Mouse (Mus musculus) CH12.LX (cell line): ENCODE results near the gene Golga7b. TPM values are rescaled to one million over a fixed set of nuclear protein-coding genes. Genes with fewer than 3 reads are reported as not detected.

ENCODE experiments used
- DNase-seq: peaks from one replicate; pipeline ENCODE4 v3.0.0-alpha.2; 2013; ENCODE audit errors: extremely low read depth
- H3K27ac ChIP-seq: 2 replicates; pipeline ENCODE4 v1.5.1; 2012; ENCODE audit warnings: low read depth, mild to moderate bottlenecking, control low read depth, moderate library complexity; ENCODE audit not compliant: insufficient read depth
- H3K27me3 ChIP-seq: replicated peaks from 2 replicates; pipeline ENCODE3; 2012; ENCODE audit warnings: inconsistent platforms
- H3K36me3 ChIP-seq, 2 experiments: replicated peaks in 1 of 2; 2 replicates each; pipeline versions ENCODE3 to v1.6.1; 2012; ENCODE audit warnings: inconsistent platforms in 1 of 2, low read length in 1 of 2, mild to moderate bottlenecking in 1 of 2, mixed read lengths in 1 of 2, moderate library complexity in 1 of 2; ENCODE audit not compliant: control insufficient read depth in 1 of 2, insufficient read depth in 1 of 2
- H3K4me1 ChIP-seq, 2 experiments: 2 replicates each; pipeline ENCODE4 v1.6.1; 2012; ENCODE audit warnings: inconsistent platforms in 1 of 2, moderate library complexity in 1 of 2; ENCODE audit not compliant: insufficient read depth in 2 of 2, control insufficient read depth in 1 of 2
- H3K4me2 ChIP-seq: 2 replicates; pipeline ENCODE4 v1.6.1; 2012; ENCODE audit warnings: low read depth, mild to moderate bottlenecking, control low read depth; ENCODE audit not compliant: poor library complexity, insufficient read depth, severe bottlenecking
- H3K4me3 ChIP-seq, 3 experiments: fragments of 150-350 bp in 1 of 3; sonication (generic) in 1 of 3; replicated peaks in 1 of 3; 2 replicates each; pipeline versions ENCODE3 to v1.5.1; 2011 to 2012; ENCODE audit warnings: low read depth in 2 of 3, low read length in 2 of 3, mild to moderate bottlenecking in 2 of 3, moderate library complexity in 2 of 3, control low read depth in 1 of 3, improper control_type of control experiment in 1 of 3, inconsistent platforms in 1 of 3, mixed read lengths in 1 of 3; ENCODE audit not compliant: poor library complexity in 1 of 3
- H3K79me2 ChIP-seq: replicated peaks from 2 replicates; pipeline ENCODE4 v1.6.1; 2012; ENCODE audit warnings: mild to moderate bottlenecking, moderate library complexity; ENCODE audit not compliant: control insufficient read depth, poor library complexity, insufficient read depth, severe bottlenecking; ENCODE audit errors: extremely low read depth
- H3K9ac ChIP-seq: 2 replicates; pipeline ENCODE4 v1.6.1; 2012; ENCODE audit warnings: low read depth, mild to moderate bottlenecking, control low read depth, moderate library complexity; ENCODE audit not compliant: insufficient read depth
- H3K9me3 ChIP-seq: replicated peaks from 2 replicates; pipeline ENCODE3; 2012; ENCODE audit warnings: low read length, inconsistent platforms, mixed read lengths
- CHD1 ChIP-seq: IDR thresholded peaks from 2 replicates; pipeline ENCODE4 v1.6.1; 2012; ENCODE audit warnings: low read depth, low read length, improper control_type of control experiment, inconsistent platforms
- CHD2 ChIP-seq: IDR thresholded peaks from 2 replicates; pipeline ENCODE4 v1.6.1; 2011; ENCODE audit warnings: low read length, improper control_type of control experiment
- ELF1 ChIP-seq: IDR thresholded peaks from 2 replicates; pipeline ENCODE4 v1.6.1; 2014; ENCODE audit warnings: low read depth, mild to moderate bottlenecking, inconsistent platforms, low read length, improper control_type of control experiment
- GABPA ChIP-seq: IDR thresholded peaks from 2 replicates; pipeline ENCODE4 v1.6.1; 2012; ENCODE audit warnings: low read depth, low read length, improper control_type of control experiment, inconsistent platforms; ENCODE audit not compliant: insufficient replicate concordance
- HCFC1 ChIP-seq: IDR thresholded peaks from 2 replicates; pipeline ENCODE4 v1.6.1; 2012; ENCODE audit warnings: low read depth, mild to moderate bottlenecking, inconsistent platforms, low read length, improper control_type of control experiment
- JUN ChIP-seq: IDR thresholded peaks from 2 replicates; pipeline ENCODE4 v1.6.1; 2011; ENCODE audit warnings: low read depth, mild to moderate bottlenecking, low read length, improper control_type of control experiment, moderate library complexity; ENCODE audit not compliant: insufficient read depth
- KAT2A ChIP-seq: IDR thresholded peaks from 2 replicates; pipeline ENCODE4 v1.6.1; 2012; ENCODE audit warnings: low read length, improper control_type of control experiment, inconsistent platforms; ENCODE audit not compliant: insufficient replicate concordance
- NELFE ChIP-seq: IDR thresholded peaks from 2 replicates; pipeline ENCODE4 v1.6.1; 2011; ENCODE audit warnings: low read depth, low read length, improper control_type of control experiment
- NRF1 ChIP-seq: IDR thresholded peaks from 2 replicates; pipeline ENCODE4 v1.6.1; 2014; ENCODE audit warnings: low read depth, mild to moderate bottlenecking, inconsistent platforms, low read length, improper control_type of control experiment, moderate library complexity
- PAX5 ChIP-seq: IDR thresholded peaks from 2 replicates; pipeline ENCODE4 v1.6.1; 2012; ENCODE audit warnings: low read length, inconsistent platforms, mixed read lengths
- POLR2A ChIP-seq: IDR thresholded peaks from 2 replicates; pipeline ENCODE4 v1.6.1; 2011; ENCODE audit warnings: low read depth, mild to moderate bottlenecking, improper control_type of control experiment, low read length
- SIN3A ChIP-seq: IDR thresholded peaks from 2 replicates; pipeline ENCODE4 v1.6.1; 2012; ENCODE audit warnings: low read length, improper control_type of control experiment, inconsistent platforms
- TBP ChIP-seq: conservative IDR thresholded peaks from 2 replicates; pipeline ENCODE4 v1.6.1; 2011; ENCODE audit warnings: low read depth, low read length, improper control_type of control experiment
- TCF12 ChIP-seq: IDR thresholded peaks from 2 replicates; pipeline ENCODE4 v1.6.1; 2014; ENCODE audit warnings: low read depth, mild to moderate bottlenecking, inconsistent platforms, low read length, improper control_type of control experiment
- UBTF ChIP-seq: IDR thresholded peaks from 2 replicates; pipeline ENCODE4 v1.6.1; 2012; ENCODE audit warnings: low read depth, mild to moderate bottlenecking, inconsistent platforms, low read length, improper control_type of control experiment, moderate library complexity
- USF1 ChIP-seq: IDR thresholded peaks from 2 replicates; pipeline ENCODE4 v1.6.1; 2014; ENCODE audit warnings: low read depth, mild to moderate bottlenecking, inconsistent platforms, low read length, improper control_type of control experiment
- USF2 ChIP-seq: conservative IDR thresholded peaks from 2 replicates; pipeline ENCODE4 v1.6.1; 2011; ENCODE audit warnings: low read depth, low read length, improper control_type of control experiment
- ZKSCAN1 ChIP-seq: IDR thresholded peaks from 2 replicates; pipeline ENCODE4 v1.6.1; 2012; ENCODE audit warnings: low read depth, inconsistent platforms, low read length, improper control_type of control experiment, borderline replicate concordance
- ZNF384 ChIP-seq: IDR thresholded peaks from 2 replicates; pipeline ENCODE4 v1.6.1; 2012; ENCODE audit warnings: low read depth, low read length, improper control_type of control experiment, inconsistent platforms
- dilution Hi-C: fragments of 300-500 bp; cut with MboI; formaldehyde crosslinking; loops from 2 replicates; pipeline ENCODE4 v1.14.3; 2020; ENCODE audit warnings: low sequenced_read_pairs; ENCODE audit not compliant: extremely low pct_unique_long_range_greater_than_20kb, extremely low pct_ligation_motif_present
- in situ Hi-C: fragments of 300-500 bp; cut with MboI; formaldehyde crosslinking; loops from 3 replicates; pipeline ENCODE4 v1.14.3; 2019; ENCODE audit warnings: low sequenced_read_pairs, low pct_ligation_motif_present, low pct_unique_long_range_greater_than_20kb, mixed read lengths
- polyA plus RNA-seq: library from polyadenylated mRNA; unstranded; fragments of >175 nt; gene quantifications from 2 replicates; pipeline ENCODE4 v1.2.1, GENCODE M21; 2012; ENCODE audit warnings: low read depth; ENCODE audit not compliant: insufficient read length
- total RNA-seq, 2 experiments: library from RNA; depleted of rRNA; stranded (reverse); fragments of 300-350 nt in 1 of 2; fragments of >200 nt in 1 of 2; gene quantifications; 2 replicates each; pipeline ENCODE4 v1.2.3; 2012 to 2014

Golga7b gene
- total and polyA plus RNA-seq, 3 experiments: 0.07 to 0.19 (median 0.08) TPM

DNA sequence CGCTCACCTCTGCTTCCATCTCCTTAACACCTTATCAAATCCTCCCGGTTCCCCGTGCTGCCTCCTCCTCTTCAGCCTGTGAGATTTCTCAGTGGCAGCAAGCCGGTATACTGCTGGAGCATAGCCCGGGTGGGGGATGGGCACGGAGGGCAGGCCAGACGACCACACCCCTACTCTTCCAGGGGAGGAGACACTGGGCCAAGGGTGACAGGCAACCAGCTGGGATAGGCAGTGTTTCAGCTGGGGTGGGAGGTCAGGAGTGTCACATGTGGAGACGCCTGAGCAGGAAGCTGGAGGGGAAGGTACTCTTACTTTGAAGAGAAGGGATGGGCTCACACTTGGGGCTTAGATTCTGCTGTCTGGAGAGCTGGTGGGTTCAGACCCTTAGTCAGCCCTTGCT is 59.6 kb downstream of the Golga7b start:
- in situ Hi-C loops (no loop called here), dilution Hi-C loops (no loop called here)
- Histone ChIP-seq H3K4me2 (no peak overlapping the region), H3K9me3 (no peaks in the 10 kb centered on the region), H3K4me1 (peaks cover 0 to 13% of the 10 kb centered on the region in 2 experiments; a peak in 2 of 4 replicates), H3K27me3 (peaks cover 77% of the 10 kb centered on the region), H3K36me3 (no peaks in the 10 kb centered on the region), H3K79me2 (no peaks in the 10 kb centered on the region), H3K27ac (no peak overlapping the region), H3K9ac (no peak overlapping the region), H3K4me3 (no peak overlapping the region)
- TF ChIP-seq SIN3A (no peak), ZKSCAN1 (no peak), KAT2A (no peak), NELFE (no peak), HCFC1 (no peak), PAX5 (no peak), GABPA (no peak), TBP (no peak), TCF12 (no peak), POLR2A (no peak), CHD1 (no peak), USF1 (no peak), JUN (no peak), CHD2 (no peak), USF2 (no peak)
- no peak for DNase-seq

- Histone ChIP-seq H3K27ac (no peak overlapping the region), H3K79me2 (no peaks in the 10 kb centered on the region)
- no peak for DNase-seq
- TF ChIP-seq NRF1: no peak
- TF ChIP-seq ZNF384: no peak
- no peak for TF ChIP-seq UBTF
- TF ChIP-seq KAT2A: no peak
- no peak for TF ChIP-seq HCFC1
- TF ChIP-seq USF1: no peak
- no peak for TF ChIP-seq ELF1
- TF ChIP-seq, all 38 proteins: peak for 0
- no peaks in the 10 kb centered on the region for H3K9me3 ChIP-seq
- H3K27me3 ChIP-seq: peaks cover 78% of the 10 kb centered on the region
- in situ Hi-C loops: no loop called here
- dilution Hi-C loops: no loop called here
- H3K4me2 ChIP-seq: no peak overlapping the region
- no peak overlapping the region for H3K4me3 ChIP-seq
- no peaks in the 10 kb centered on the region for H3K36me3 ChIP-seq
- H3K9ac ChIP-seq: no peak overlapping the region
- H3K4me1 ChIP-seq: peaks cover 0 to 13% of the 10 kb centered on the region in 2 experiments; a peak in 2 of 4 replicates
Observed at GRCm38 (mm10) chr19:42308931-42309330, 61.6 kb downstream of the Golga7b start.
